Mouse (Mus musculus): ENCODE measurements around the gene Chchd4.

Chchd4 gene

DNA sequence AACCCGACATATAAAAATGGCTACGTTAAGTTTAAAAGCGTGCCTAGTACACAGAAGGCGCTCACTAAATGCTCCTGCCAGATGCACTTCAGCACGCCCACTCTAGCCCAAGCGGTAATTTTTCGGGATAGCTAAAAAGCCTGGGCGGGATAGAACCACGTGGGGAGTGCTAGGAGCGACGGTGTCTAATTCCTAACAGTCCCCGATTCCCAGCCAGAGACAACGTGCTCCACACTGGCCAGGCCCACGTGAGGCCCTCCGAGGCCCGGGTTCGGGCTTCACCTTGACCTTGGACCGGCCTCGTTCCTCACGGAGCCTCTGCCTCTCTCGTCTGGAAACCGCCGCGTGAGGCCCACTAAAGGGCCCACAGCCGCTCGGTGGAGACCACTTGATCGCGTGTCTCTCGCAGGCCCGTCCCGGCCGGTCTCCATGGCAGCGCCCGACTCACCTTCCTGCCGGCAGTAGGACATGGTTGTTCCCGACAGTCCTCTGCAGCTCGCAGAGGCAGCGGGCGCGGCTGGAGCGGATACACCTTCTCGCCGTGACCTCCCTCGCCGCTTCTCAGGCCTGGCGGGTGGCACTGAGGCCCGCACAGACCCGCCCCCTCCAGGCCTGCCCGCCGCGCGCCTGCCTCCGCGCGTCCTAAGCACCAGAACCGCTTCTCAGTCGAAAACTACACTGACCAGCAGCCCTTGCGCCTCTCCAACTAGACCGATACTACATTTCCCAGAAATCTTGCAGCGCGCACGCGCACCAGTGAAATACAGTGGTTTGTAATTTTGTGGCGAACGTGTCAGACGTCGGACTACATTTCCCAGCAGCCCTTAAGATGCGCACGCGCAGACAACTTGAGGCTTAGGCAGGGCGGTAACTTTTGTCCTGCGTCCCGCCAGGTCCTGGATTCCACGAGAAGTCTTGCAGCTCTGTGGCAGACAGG is at the start of gene Chchd4, which contains the start of gene Tmem43:
Gene Chchd4 (minus strand): TSS at position 679 of the 937 bp plus-strand sequence.
Gene Tmem43 (plus strand): TSS at position 836 of the 937 bp plus-strand sequence.
- peak; percentile 99 for DNase-seq

- no peak for DNase-seq
Measured at GRCm38 (mm10) chr6:91522816-91523215, 49.5 kb upstream of the Chchd4 start.

- no peak for DNase-seq
Measured at GRCm38 (mm10) chr6:91518454-91519020, 45.2 kb upstream of the Chchd4 start.

DNA sequence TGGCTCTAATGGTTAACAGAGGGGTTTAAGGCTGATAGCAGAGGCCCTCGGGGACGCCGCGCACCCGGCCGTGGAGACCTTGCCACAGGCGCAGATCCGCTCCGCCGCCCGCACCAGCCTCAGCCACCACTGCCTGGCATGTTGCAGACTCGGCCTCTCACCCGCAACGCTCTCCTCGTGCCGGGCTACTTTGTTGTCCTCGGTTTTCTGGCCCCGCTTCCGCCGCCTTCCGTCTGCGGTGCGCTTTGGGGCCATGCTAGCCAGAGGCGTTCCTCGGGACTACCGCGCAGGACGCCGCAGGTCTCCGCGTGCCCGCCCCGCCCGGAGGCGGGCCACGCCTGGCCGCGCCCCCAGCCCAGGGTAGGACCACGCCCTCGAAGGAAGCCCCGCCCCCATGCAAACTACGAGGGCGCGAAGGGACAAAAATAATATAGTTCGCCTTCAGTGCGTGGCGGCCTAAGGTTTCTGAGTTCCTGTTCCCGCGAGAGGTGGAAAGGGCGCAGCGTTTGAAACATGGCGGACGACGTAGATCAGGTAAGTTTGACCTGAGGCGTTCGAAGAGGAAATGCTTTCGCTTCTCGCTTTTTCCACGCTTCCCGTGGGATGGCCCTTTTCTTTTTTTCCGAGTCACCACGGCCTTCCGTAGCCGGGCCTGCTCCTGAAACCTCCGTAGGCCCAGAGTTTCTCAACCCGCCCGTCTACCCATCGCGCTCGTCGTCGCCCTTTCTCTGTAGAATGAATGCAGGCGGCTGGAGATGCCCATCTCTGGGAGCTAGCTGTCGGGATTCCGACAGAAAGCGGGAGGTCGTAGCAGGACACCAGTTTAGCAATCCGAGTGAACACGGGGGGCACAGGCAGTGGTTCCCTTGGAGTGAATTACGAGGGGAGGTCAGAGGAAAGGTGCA is 42.5 kb upstream of the Chchd4 start, which contains the start of the genes Xpc and Lsm3:
Gene Xpc (minus strand): TSS at position 344 of the 905 bp plus-strand sequence.
Gene Lsm3 (plus strand): TSS at position 384 of the 905 bp plus-strand sequence.
- peak; percentile 98 for DNase-seq

- no peak for DNase-seq
Measured at GRCm38 (mm10) chr6:91514737-91515362, 41.5 kb upstream of the Chchd4 start.

GRCm38 (mm10) chr6:91514135-91514534 is 40.8 kb upstream of the Chchd4 start:
- no peak for DNase-seq

DNA sequence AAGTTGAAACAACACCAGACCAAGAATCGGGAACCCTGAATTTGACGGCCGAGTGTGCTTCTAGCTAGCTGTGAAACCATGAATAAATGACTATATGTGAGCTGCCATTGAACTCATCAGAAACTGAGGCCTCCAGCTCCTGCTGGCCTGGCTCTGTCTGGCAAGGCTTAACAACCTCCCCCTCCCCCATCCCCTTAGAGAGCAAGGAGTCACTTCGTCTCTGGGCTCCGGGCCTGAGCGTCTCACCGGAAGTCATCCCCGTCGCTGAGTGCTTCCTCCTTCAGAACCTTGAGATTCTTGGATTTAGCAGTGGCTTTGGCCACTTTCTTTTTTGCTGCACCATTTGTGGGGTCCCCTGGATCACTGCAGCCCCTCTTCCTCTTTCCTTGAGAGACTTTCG is 36.9 kb upstream of the Chchd4 start:
- no peak for DNase-seq

DNA sequence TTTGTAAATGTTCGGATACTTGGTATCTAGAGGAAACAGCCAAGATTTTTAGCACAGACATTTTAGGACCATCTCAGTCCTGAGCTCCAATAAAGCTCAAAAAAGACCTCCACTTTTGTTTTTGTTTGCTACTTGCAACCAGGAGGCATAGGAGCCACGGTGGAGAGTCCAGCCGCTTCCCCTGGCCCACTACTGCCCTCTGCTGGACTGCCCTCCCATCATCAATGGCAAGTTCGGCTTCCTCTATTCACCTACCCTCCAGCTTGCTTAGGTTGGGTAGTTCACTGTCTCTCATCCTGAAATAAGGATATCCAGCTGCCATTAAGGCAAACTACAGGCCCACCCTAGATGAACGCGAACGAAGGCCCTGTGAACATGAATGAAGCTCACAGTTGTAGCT is 36.0 kb upstream of the Chchd4 start:
- DNase-seq = peak; percentile 85 to 87

- DNase-seq = no peak
Measured at GRCm38 (mm10) chr6:91508041-91508440, 34.7 kb upstream of the Chchd4 start.

GRCm38 (mm10) chr6:91506036-91506435 is 32.7 kb upstream of the Chchd4 start:
- DNase-seq = no peak

DNA sequence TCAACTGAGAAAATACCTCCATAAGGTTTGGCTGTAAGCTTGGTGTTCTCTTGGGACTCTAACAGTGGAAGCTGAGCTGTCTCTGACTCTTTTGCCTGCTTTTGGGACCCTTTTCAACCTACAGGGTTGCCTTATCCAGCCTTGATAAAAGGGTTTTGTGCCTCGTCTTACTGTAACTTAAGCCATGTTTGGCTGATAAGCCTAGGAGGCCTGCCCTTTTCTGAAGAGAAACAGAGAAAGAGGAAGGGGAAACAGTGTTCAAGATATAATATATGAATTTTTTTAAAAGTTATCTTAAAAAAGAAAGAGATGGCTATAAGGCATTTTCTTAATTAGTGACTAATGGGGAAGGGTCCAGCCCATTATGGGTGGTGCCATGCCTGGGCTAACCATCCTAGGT is 30.0 kb upstream of the Chchd4 start:
- no peak for DNase-seq

DNA sequence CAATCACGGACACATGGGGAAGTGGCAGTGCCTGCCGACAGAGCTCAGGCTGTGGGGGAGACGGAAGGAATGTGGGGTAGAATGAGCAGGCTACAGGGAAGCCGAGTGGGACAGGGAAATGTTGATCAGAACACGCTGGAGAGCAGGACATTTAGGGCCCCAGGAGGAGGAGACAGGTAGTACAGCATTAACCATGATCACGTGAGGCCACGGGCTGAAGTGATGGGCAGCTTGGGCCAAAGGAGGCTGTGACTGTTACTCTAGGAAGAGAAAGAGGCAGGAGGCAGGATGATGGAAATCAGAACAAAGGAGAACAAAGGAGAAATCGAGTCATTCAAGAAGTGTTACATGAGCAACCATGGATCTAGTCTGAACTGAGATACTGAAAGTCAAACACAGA is 21.2 kb upstream of the Chchd4 start:
- no peak for DNase-seq

GRCm38 (mm10) chr6:91493053-91493452 is 19.7 kb upstream of the Chchd4 start:
- DNase-seq = no peak

DNA sequence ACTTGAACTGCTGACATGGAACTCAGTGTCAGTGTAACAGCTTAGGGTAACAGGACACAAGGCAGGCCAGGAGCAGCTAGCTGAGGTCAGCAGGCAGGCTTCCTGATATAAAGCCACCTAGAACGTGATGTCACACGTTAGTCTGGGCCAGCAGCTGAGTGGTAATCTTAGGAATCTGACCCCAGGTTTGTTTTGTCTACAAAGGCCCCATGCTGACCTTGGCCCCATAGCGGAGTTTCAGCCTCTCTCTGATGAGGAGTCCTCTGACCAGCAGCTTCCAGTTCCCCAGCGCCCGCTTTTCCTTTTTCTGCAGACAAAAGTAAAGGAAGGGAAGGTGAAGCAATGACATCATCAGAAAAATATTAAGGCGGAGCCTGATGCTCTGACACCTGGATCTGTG is 17.7 kb upstream of the Chchd4 start:
- DNase-seq = no peak

- DNase-seq = no peak
Measured at GRCm38 (mm10) chr6:91489872-91490271, 16.5 kb upstream of the Chchd4 start.

DNA sequence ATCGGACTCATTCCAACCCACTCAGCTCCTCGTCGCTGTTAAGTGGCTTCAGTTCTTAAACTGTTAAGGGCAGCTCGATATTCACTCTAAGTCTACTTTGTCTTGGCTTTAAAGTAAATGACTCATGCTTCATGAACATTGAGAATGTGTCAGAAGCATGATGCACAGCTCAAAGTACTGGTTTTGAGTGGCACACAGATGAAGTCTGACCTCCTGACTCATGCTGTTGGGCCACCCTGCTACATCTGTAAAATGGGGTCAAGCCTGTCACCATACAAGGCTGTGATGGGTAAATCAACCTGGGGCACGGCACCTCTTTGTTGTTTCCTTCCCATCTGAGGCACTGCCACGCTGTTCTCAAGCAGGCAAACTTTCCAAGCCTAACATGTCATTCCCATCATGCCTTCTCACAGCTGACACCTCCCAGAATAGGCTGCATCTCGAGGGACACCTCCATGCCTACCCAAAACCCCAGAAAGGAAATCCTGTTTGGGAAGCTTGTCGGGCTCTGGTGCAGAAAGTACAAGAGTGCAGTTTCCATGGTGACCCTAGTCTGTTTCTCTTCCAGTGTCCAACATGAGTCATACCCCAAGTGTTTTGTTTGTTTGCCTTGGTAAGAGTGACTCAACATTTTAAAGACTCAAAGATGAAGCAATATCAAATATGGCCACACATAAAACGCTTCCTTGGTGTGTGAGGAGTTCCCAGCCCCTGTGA is 15.3 kb upstream of the Chchd4 start:
- no peak for DNase-seq

GRCm38 (mm10) chr6:91486736-91487453 is 13.5 kb upstream of the Chchd4 start:
- DNase-seq = no peak

GRCm38 (mm10) chr6:91483371-91483770 is 10.0 kb upstream of the Chchd4 start:
- no peak for DNase-seq

DNA sequence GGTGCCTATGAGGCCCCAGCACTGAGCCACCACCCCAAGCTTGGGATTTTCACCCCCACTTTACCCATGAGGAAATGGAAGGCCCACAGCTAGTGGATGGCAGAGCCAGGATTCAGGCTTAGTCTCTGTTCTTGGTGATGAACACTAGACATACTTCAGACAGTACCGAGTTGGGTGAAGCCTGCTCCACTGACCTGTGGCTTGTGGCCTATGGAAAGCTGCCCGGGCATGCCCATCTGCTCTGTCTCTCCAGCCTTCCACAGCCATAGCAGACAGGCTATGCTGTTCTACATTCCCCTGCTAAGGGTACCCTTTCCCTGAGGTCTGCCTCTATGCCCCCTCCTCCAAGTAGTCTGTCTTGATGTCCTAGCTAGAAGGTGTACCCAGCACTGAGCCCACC is 3.2 kb upstream of the Chchd4 start:
- no peak for DNase-seq

DNA sequence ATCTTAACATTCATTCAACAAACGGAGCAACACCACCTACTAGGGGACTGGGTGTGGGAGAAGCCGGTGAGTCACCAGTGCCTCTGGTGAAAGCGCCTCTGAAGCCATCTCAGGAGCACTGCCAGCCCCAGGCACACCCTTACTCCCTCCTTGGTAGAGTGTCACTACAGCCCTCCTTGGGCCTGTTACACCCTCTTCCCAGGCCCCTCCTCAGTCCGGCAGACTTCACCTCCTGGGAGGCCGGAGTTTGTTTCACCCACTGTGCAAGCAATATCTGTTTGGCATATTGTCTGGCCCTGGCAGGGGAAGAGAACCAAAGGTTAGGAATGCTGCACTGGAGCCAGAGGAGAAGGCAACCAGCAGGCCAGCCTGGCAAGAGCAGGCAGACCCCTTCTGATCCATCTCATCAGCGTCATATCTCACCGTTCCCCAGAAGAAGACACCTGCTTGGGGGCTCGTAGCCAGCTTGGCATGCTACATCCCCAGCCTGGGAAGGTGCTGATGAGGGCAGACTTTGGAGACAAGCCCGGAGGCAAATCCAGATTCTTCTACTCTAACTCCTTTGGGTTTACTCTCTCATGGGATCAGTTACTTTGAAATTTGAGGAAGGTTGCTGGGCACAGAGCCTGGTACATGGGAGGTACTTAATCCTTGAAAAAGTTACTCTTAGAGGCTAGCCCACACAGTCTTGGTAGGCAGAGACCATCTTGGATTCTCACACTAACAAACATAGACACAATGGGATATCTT is 1.3 kb upstream of the Chchd4 start:
- no peak for DNase-seq

Measured in kidney, postnatal 4 days (tissue).